Mouse (Mus musculus): Measurements from ENCODE around the gene Cyp4x1. TPM values are rescaled to one million over a fixed set of nuclear protein-coding genes. Genes with fewer than 3 reads are reported as not detected.
"Not testable (repeated sequence)": the region's sequence is repeated elsewhere in the genome, so short reads cannot be mapped to it uniquely, and the experiment has no call there.

Gene Cyp4x1
- polyA plus RNA-seq (2015; fragmentation: Nextera tagmentation; extraction: Ambion mirVana): 0.20 and 0.31 TPM in 2 replicates

- ATAC-seq: peak; percentile 46; the same call in 1 of the 2 replicates
- Histone ChIP-seq H3K9ac (ENCODE audit: low read depth, low read length) (no peak within 1 kb of the TSS), H3K4me3 (ENCODE audit: low read length) (peak within 1 kb of the TSS; percentile 1; the same call in 1 of the 2 replicates), H3K27me3 (replicated peaks; ENCODE audit: control insufficient read depth, insufficient read depth, low read length) (peaks cover 17% of the 10 kb centered on the region), H3K4me1 (ENCODE audit: control insufficient read depth, insufficient read depth, low read length) (peaks cover 4% of the 10 kb centered on the region; the same call in 1 of the 2 replicates), H3K36me3 (ENCODE audit: control insufficient read depth, insufficient read depth, low read length) (no peaks in the 10 kb centered on the region), H3K9me3 (ENCODE audit: control insufficient read depth, low read length) (no peaks in the 10 kb centered on the region), H3K4me2 (ENCODE audit: low read depth, low read length) (0 out of 2 replicates have a peak within 1 kb of the TSS, but pooled peaks have one; percentile 21), H3K27ac (ENCODE audit: low read length) (no peak within 1 kb of the TSS)
- 2% methylated on average over 29 of the region's 29 CpGs for WGBS
Measured at GRCm38 (mm10) chr4:115133621-115134295, at the start of gene Cyp4x1. Cyp4x1 (minus strand) TSS chr4:115134281.

GRCm38 (mm10) chr4:115176201-115176600 is 42.1 kb upstream of the Cyp4x1 start:
- H3K9ac ChIP-seq (ENCODE audit: low read depth, low read length); H3K4me2 ChIP-seq (ENCODE audit: low read depth, low read length); H3K4me3 ChIP-seq (ENCODE audit: low read length); ATAC-seq; H3K9me3 ChIP-seq (ENCODE audit: control insufficient read depth, low read length); H3K36me3 ChIP-seq (ENCODE audit: control insufficient read depth, insufficient read depth, low read length); H3K27me3 ChIP-seq (replicated peaks; ENCODE audit: control insufficient read depth, insufficient read depth, low read length); H3K4me1 ChIP-seq (ENCODE audit: control insufficient read depth, insufficient read depth, low read length); H3K27ac ChIP-seq (ENCODE audit: low read length): not testable (repeated sequence)

- ATAC-seq: peak; percentile 76
- no peaks in the 10 kb centered on the region; the same call in 1 of the 2 replicates for H3K4me1 ChIP-seq (ENCODE audit: control insufficient read depth, insufficient read depth, low read length)
- no peaks in the 10 kb centered on the region for H3K9me3 ChIP-seq (ENCODE audit: control insufficient read depth, low read length)
- WGBS: 68% methylated on average over 1 of the region's 1 CpGs
- H3K27ac ChIP-seq (ENCODE audit: low read length): no peak overlapping the region
- no peaks in the 10 kb centered on the region for H3K27me3 ChIP-seq (replicated peaks; ENCODE audit: control insufficient read depth, insufficient read depth, low read length)
- no peak overlapping the region for H3K4me3 ChIP-seq (ENCODE audit: low read length)
- no peaks in the 10 kb centered on the region for H3K36me3 ChIP-seq (ENCODE audit: control insufficient read depth, insufficient read depth, low read length)
- H3K4me2 ChIP-seq (ENCODE audit: low read depth, low read length): no peak overlapping the region
- H3K9ac ChIP-seq (ENCODE audit: low read depth, low read length): no peak overlapping the region
Measured at GRCm38 (mm10) chr4:115174694-115175353, 40.7 kb upstream of the Cyp4x1 start.

- H3K4me2 ChIP-seq (ENCODE audit: low read depth, low read length); H3K36me3 ChIP-seq (ENCODE audit: control insufficient read depth, insufficient read depth, low read length); H3K9ac ChIP-seq (ENCODE audit: low read depth, low read length); H3K27ac ChIP-seq (ENCODE audit: low read length); ATAC-seq; H3K27me3 ChIP-seq (replicated peaks; ENCODE audit: control insufficient read depth, insufficient read depth, low read length); H3K4me3 ChIP-seq (ENCODE audit: low read length); H3K4me1 ChIP-seq (ENCODE audit: control insufficient read depth, insufficient read depth, low read length); H3K9me3 ChIP-seq (ENCODE audit: control insufficient read depth, low read length): not testable (repeated sequence)
- 84% methylated on average over 3 of the region's 3 CpGs for WGBS
Measured at GRCm38 (mm10) chr4:115158963-115159362, 24.9 kb upstream of the Cyp4x1 start.

GRCm38 (mm10) chr4:115154723-115155122 is 20.6 kb upstream of the Cyp4x1 start:
- Histone ChIP-seq H3K4me2 (ENCODE audit: low read depth, low read length) (no peak overlapping the region), H3K36me3 (ENCODE audit: control insufficient read depth, insufficient read depth, low read length) (no peaks in the 10 kb centered on the region), H3K4me3 (ENCODE audit: low read length) (no peak overlapping the region), H3K9ac (ENCODE audit: low read depth, low read length) (no peak overlapping the region), H3K27me3 (replicated peaks; ENCODE audit: control insufficient read depth, insufficient read depth, low read length) (no peaks in the 10 kb centered on the region), H3K27ac (ENCODE audit: low read length) (no peak overlapping the region), H3K4me1 (ENCODE audit: control insufficient read depth, insufficient read depth, low read length) (no peaks in the 10 kb centered on the region), H3K9me3 (ENCODE audit: control insufficient read depth, low read length) (no peaks in the 10 kb centered on the region)
- 92% methylated on average over 2 of the region's 2 CpGs for WGBS
- no peak for ATAC-seq

GRCm38 (mm10) chr4:115134296-115134630 is 182 bp upstream of the Cyp4x1 start:
- 18% methylated on average over 7 of the region's 7 CpGs for WGBS
- Histone ChIP-seq H3K4me3 (ENCODE audit: low read length) (no peak overlapping the region), H3K27me3 (replicated peaks; ENCODE audit: control insufficient read depth, insufficient read depth, low read length) (peaks cover 17% of the 10 kb centered on the region), H3K4me2 (ENCODE audit: low read depth, low read length) (no peak overlapping the region), H3K27ac (ENCODE audit: low read length) (no peak overlapping the region), H3K9me3 (ENCODE audit: control insufficient read depth, low read length) (no peaks in the 10 kb centered on the region), H3K36me3 (ENCODE audit: control insufficient read depth, insufficient read depth, low read length) (no peaks in the 10 kb centered on the region), H3K4me1 (ENCODE audit: control insufficient read depth, insufficient read depth, low read length) (peaks cover 4% of the 10 kb centered on the region; the same call in 1 of the 2 replicates), H3K9ac (ENCODE audit: low read depth, low read length) (no peak overlapping the region)
- ATAC-seq: no peak

- no peak overlapping the region for H3K27ac ChIP-seq (ENCODE audit: low read length)
- no peak overlapping the region for H3K4me3 ChIP-seq (ENCODE audit: low read length)
- H3K36me3 ChIP-seq (ENCODE audit: control insufficient read depth, insufficient read depth, low read length): no peaks in the 10 kb centered on the region
- 7% methylated on average over 5 of the region's 5 CpGs for WGBS
- ATAC-seq: 0 out of 2 replicates have a peak, but pooled peaks have one; percentile 23
- peaks cover 17% of the 10 kb centered on the region for H3K27me3 ChIP-seq (replicated peaks; ENCODE audit: control insufficient read depth, insufficient read depth, low read length)
- H3K9me3 ChIP-seq (ENCODE audit: control insufficient read depth, low read length): no peaks in the 10 kb centered on the region
- H3K4me1 ChIP-seq (ENCODE audit: control insufficient read depth, insufficient read depth, low read length): peaks cover 4% of the 10 kb centered on the region; the same call in 1 of the 2 replicates
- no peak overlapping the region for H3K9ac ChIP-seq (ENCODE audit: low read depth, low read length)
- H3K4me2 ChIP-seq (ENCODE audit: low read depth, low read length): no peak overlapping the region
Measured at GRCm38 (mm10) chr4:115133085-115133484, 996 bp downstream of the Cyp4x1 start.

GRCm38 (mm10) chr4:115124713-115125112 is 9.4 kb downstream of the Cyp4x1 start:
- no peaks in the 10 kb centered on the region for H3K36me3 ChIP-seq (ENCODE audit: control insufficient read depth, insufficient read depth, low read length)
- H3K9ac ChIP-seq (ENCODE audit: low read depth, low read length): no peak overlapping the region
- no peaks in the 10 kb centered on the region for H3K27me3 ChIP-seq (replicated peaks; ENCODE audit: control insufficient read depth, insufficient read depth, low read length)
- no peaks in the 10 kb centered on the region for H3K4me1 ChIP-seq (ENCODE audit: control insufficient read depth, insufficient read depth, low read length)
- H3K4me3 ChIP-seq (ENCODE audit: low read length): no peak overlapping the region
- no peak for ATAC-seq
- H3K4me2 ChIP-seq (ENCODE audit: low read depth, low read length): no peak overlapping the region
- H3K9me3 ChIP-seq (ENCODE audit: control insufficient read depth, low read length): no peaks in the 10 kb centered on the region
- H3K27ac ChIP-seq (ENCODE audit: low read length): no peak overlapping the region

GRCm38 (mm10) chr4:115123507-115123906 is 10.6 kb downstream of the Cyp4x1 start:
- no peaks in the 10 kb centered on the region for H3K27me3 ChIP-seq (replicated peaks; ENCODE audit: control insufficient read depth, insufficient read depth, low read length)
- 65% methylated on average over 2 of the region's 2 CpGs for WGBS
- no peaks in the 10 kb centered on the region for H3K36me3 ChIP-seq (ENCODE audit: control insufficient read depth, insufficient read depth, low read length)
- no peak overlapping the region for H3K4me3 ChIP-seq (ENCODE audit: low read length)
- H3K4me1 ChIP-seq (ENCODE audit: control insufficient read depth, insufficient read depth, low read length): no peaks in the 10 kb centered on the region
- no peak for ATAC-seq
- H3K9ac ChIP-seq (ENCODE audit: low read depth, low read length): no peak overlapping the region
- H3K27ac ChIP-seq (ENCODE audit: low read length): no peak overlapping the region
- no peak overlapping the region for H3K4me2 ChIP-seq (ENCODE audit: low read depth, low read length)
- no peaks in the 10 kb centered on the region for H3K9me3 ChIP-seq (ENCODE audit: control insufficient read depth, low read length)
